Mouse (Mus musculus) lung, embryonic 16.5 days (tissue): Measurements from ENCODE around the gene Rho. TPM values are rescaled to one million over a fixed set of nuclear protein-coding genes. Genes with fewer than 3 reads are reported as not detected.
A peak's percentile ranks its signal among the peaks of the same experiment; 100 is the strongest.

Experiments used
- ATAC-seq: fragments of 200-750 bp; cut with Nextera tagmentation; 2 replicates; pipeline ENCODE4 v1.8.0; 2017; ENCODE audit warnings: low read depth, mild to moderate bottlenecking, moderate library complexity
- H3K27ac ChIP-seq: fragments of 300-500 bp; sonication (generic); 2 replicates; pipeline ENCODE4 v1.5.1; 2014; ENCODE audit warnings: mild to moderate bottlenecking, control low read depth, low read length
- H3K27me3 ChIP-seq: fragments of 300-500 bp; sonication (generic); 2 replicates; pipeline ENCODE4 v1.6.1; 2014; ENCODE audit warnings: low read depth, low read length, mixed read lengths; ENCODE audit not compliant: control insufficient read depth, insufficient read depth
- H3K36me3 ChIP-seq: fragments of 300-500 bp; sonication (generic); 2 replicates; pipeline ENCODE4 v1.6.1; 2014; ENCODE audit warnings: low read length; ENCODE audit not compliant: control insufficient read depth, insufficient read depth
- H3K4me1 ChIP-seq: fragments of 300-500 bp; sonication (generic); replicated peaks from 2 replicates; pipeline ENCODE4 v1.6.1; 2014; ENCODE audit warnings: low read length, mixed read lengths; ENCODE audit not compliant: control insufficient read depth, insufficient read depth
- H3K4me2 ChIP-seq: fragments of 300-500 bp; sonication (generic); 2 replicates; pipeline ENCODE4 v1.6.1; 2014; ENCODE audit warnings: low read depth, low read length, control low read depth
- H3K4me3 ChIP-seq: fragments of 300-500 bp; sonication (generic); 2 replicates; pipeline ENCODE4 v1.5.1; 2014; ENCODE audit warnings: mild to moderate bottlenecking, low read length, control low read depth
- H3K9ac ChIP-seq: fragments of 300-500 bp; sonication (generic); 2 replicates; pipeline ENCODE4 v1.6.1; 2014; ENCODE audit warnings: low read length, control low read depth
- H3K9me3 ChIP-seq: fragments of 300-500 bp; sonication (generic); 2 replicates; pipeline ENCODE4 v1.6.1; 2016; ENCODE audit warnings: low read length; ENCODE audit not compliant: control insufficient read depth
- WGBS: fragments of 180-500 bp; shearing (Covaris S2); extraction: QIAGEN DNeasy Blood & Tissue Kit; methylation state at CpG from one replicate; pipeline ENCODE4 v1.1.7; 2014; 5-methylcytosine and 5-hydroxymethylcytosine counted together
- polyA plus RNA-seq: library from polyadenylated mRNA; unstranded; fragments of >200 nt; fragmentation: Nextera tagmentation; extraction: Ambion mirVana; gene quantifications from 2 replicates; pipeline ENCODE4 v1.2.1, GENCODE M21; 2015

Gene Rho
- polyA plus RNA-seq, 1 experiment from 2014 or later, result 0.08 TPM

DNA sequence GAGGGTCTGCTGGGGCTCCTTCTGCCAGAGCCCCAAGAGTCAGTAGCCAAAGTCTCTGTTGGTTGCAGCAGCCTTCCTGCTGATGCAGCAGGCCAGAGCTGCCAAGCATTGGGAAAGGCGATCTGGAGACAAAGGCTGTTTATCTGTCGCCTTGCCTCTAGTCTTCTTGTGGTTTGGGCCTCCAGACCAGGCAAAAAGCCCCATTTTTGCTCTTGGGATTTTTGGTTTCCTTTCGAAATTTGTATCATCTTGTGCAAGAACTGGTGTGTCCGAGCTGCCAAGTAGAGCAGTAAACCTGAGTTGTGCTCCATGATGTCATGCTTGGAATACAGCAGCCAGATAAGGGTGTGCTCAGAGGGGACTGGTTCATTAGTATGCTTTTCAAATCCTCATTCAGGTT, 34.4 kb upstream of the Rho start:
- Histone ChIP-seq H3K27me3 (no peaks in the 10 kb centered on the region), H3K4me1 (peaks cover 18% of the 10 kb centered on the region), H3K9me3 (no peaks in the 10 kb centered on the region), H3K36me3 (no peaks in the 10 kb centered on the region), H3K27ac (peak overlapping the region; percentile 73), H3K4me3 (no peak overlapping the region), H3K9ac (0 out of 2 replicates have a peak overlapping the region, but pooled peaks have one; percentile 21), H3K4me2 (no peak overlapping the region)
- peak; percentile 42; the same call in 1 of the 2 replicates for ATAC-seq
- 57% methylated on average over 4 of the region's 4 CpGs for WGBS

DNA sequence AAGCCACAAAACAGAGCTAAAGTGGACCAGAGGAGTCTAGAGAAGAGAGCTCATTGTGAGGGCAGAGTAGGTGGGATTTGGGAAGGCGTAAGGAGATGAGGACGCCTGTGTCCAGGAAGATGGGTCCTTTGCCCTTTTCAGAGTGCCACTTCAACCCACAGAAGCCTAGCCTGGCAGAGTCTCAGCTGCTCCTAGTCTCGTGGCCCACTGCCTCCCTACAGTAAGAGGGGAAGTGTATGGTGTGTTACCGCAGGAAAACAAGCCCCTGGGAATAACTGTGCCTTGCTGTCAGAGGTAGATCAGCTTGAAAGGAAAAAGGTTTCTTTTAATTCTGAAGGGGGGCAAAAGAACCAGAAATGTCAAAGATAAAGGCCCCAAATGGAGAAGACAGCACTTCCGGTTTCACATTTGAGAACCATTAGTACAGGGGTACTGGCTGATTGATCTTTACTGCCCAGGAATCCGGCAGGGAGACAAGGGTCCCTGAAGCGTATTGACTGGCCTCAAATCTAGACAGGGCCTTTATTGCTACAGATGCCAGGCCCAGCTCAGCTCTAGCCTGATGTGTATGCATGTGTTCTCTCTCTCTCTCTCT, 33.5 kb upstream of the Rho start:
- peaks cover 13% of the 10 kb centered on the region for H3K4me1 ChIP-seq
- no peaks in the 10 kb centered on the region for H3K27me3 ChIP-seq
- H3K36me3 ChIP-seq, result no peaks in the 10 kb centered on the region
- H3K4me3 ChIP-seq, result no peak overlapping the region
- 79% methylated on average over 7 of the region's 7 CpGs for WGBS
- no peaks in the 10 kb centered on the region for H3K9me3 ChIP-seq
- ATAC-seq, result no peak
- no peak overlapping the region for H3K4me2 ChIP-seq
- no peak overlapping the region for H3K9ac ChIP-seq
- no peak overlapping the region for H3K27ac ChIP-seq

DNA sequence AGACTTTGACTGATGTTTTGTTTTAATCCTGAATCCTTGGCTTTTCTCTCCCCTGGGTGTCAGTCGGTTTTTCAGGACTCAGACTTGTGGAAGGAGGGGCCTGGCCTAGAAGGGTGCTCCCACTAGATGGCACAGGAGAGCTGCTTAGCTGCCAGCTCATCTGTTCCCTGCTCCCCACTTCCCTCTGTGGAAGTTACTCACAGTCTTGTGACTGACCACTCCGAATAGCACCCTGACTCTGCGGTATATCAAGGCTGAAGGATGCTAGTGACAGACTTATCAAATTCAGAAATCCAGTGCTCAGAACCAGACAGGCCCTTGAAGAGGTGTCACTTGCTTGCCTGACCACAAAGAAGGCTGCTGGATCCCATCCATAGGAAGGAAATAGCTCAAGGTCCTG, 30.5 kb upstream of the Rho start:
- Histone ChIP-seq H3K9ac (no peak overlapping the region), H3K9me3 (no peaks in the 10 kb centered on the region), H3K4me2 (no peak overlapping the region), H3K36me3 (no peaks in the 10 kb centered on the region), H3K27me3 (no peaks in the 10 kb centered on the region), H3K27ac (peak overlapping the region; percentile 23), H3K4me1 (peaks cover 22% of the 10 kb centered on the region), H3K4me3 (no peak overlapping the region)
- peak; percentile 79 for ATAC-seq
- WGBS, result 7% methylated on average over 3 of the region's 3 CpGs

DNA sequence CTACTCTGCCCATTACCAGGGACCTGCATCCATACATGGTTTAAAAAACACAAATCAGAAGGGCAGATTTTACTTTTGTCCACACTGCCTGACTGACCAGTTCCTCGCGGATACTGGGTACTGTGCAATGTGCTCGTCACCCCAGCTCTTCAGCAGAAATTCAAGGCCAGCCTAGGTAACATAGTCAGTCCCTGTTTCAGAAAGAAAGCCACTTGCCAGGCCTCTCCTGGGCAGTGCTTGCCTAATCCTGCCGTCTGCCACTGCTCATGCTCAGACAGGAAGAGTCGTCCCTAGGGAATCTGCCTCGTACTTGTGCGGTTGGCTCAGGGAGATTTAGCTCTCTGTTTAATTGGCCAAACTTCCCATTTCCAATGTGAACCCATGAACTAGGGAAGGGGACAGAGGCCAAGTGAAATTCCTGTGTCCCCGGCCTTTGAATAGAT, 30.0 kb upstream of the Rho start:
- no peak overlapping the region for H3K4me3 ChIP-seq
- peaks cover 21% of the 10 kb centered on the region for H3K4me1 ChIP-seq
- ATAC-seq, result peak; percentile 45
- no peaks in the 10 kb centered on the region for H3K9me3 ChIP-seq
- peak overlapping the region; percentile 23 for H3K27ac ChIP-seq
- no peak overlapping the region for H3K4me2 ChIP-seq
- no peaks in the 10 kb centered on the region for H3K27me3 ChIP-seq
- WGBS, result 69% methylated on average over 8 of the region's 8 CpGs
- H3K9ac ChIP-seq, result no peak overlapping the region
- H3K36me3 ChIP-seq, result no peaks in the 10 kb centered on the region

DNA sequence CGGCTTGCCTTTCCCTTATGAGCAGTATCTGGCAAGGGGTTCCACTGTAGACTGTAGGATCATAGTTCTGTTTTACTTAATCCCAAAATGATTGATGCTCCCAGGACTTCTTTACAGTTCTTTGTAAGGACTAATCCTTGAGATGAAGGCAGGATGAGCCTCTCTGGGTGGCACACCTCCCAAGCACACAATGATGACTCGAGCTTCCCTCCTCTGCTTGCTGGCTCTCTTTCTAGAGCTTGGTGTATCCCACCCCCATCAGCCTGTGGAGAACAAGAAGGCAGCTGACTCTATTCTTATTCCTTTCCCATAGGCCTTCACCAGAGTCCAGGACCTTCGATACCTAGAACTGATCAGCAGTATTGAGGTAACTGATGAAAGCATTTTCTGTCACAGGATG, 29.0 kb upstream of the Rho start:
- Histone ChIP-seq H3K4me3 (no peak overlapping the region), H3K27me3 (no peaks in the 10 kb centered on the region), H3K9me3 (no peaks in the 10 kb centered on the region), H3K36me3 (peaks cover 5% of the 10 kb centered on the region), H3K4me2 (no peak overlapping the region), H3K9ac (no peak overlapping the region), H3K27ac (no peak overlapping the region), H3K4me1 (peaks cover 15% of the 10 kb centered on the region)
- ATAC-seq, result no peak
- 82% methylated on average over 3 of the region's 3 CpGs for whole genome bisulfite sequencing

DNA sequence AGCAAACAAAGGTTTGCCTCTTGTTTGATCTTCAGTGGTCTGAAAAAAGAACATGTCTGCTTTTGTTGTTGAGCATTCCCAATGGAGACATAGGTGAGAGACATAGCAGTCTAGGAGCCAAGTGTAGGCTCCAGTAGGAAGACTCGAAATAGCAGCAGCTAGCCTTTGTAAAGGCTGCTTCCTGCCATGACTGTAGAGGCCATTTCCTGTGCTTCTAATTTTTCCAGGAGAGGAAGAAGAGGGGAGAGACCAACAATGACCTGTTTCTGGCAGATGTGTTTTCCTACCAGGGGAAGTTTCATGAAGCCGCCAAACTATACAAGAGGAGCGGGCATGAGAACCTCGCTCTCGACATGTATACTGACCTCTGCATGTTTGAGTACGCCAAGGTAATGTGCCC, 26.0 kb upstream of the Rho start:
- H3K27ac ChIP-seq, result peak overlapping the region; percentile 80

DNA sequence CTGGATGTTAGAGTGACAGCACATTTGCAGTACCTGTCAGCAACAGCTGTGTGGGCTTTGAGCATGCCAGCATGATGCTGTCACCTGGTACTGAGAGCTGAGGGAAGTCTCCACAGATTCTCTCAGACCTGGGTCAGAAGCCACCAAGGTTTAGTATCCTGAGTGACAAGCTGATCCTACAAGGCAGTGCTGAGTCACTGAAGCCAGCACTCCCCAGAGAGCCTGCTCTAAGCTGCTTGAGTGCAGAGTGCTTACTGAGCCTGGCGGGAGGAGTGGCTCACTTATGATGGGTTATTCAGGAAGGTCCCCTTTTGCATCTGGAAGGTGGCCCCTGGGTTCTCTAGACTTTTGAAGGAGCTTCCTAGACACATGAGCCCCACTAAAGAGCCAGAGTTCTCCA, 25.1 kb upstream of the Rho start:
- Histone ChIP-seq H3K27ac (no peak overlapping the region), H3K4me1 (peaks cover 27% of the 10 kb centered on the region)

More for the DNA sequence above, 26.0 kb upstream of the Rho start:
- ATAC-seq, result peak; percentile 20; the same call in 1 of the 2 replicates
- H3K36me3 ChIP-seq, result peaks cover 5% of the 10 kb centered on the region
- no peak overlapping the region for H3K9ac ChIP-seq
- H3K9me3 ChIP-seq, result no peaks in the 10 kb centered on the region
- no peak overlapping the region for H3K4me3 ChIP-seq
- H3K4me2 ChIP-seq, result no peak overlapping the region
- WGBS, result 59% methylated on average over 6 of the region's 6 CpGs
- peaks cover 31% of the 10 kb centered on the region for H3K4me1 ChIP-seq
- H3K27me3 ChIP-seq, result no peaks in the 10 kb centered on the region

DNA sequence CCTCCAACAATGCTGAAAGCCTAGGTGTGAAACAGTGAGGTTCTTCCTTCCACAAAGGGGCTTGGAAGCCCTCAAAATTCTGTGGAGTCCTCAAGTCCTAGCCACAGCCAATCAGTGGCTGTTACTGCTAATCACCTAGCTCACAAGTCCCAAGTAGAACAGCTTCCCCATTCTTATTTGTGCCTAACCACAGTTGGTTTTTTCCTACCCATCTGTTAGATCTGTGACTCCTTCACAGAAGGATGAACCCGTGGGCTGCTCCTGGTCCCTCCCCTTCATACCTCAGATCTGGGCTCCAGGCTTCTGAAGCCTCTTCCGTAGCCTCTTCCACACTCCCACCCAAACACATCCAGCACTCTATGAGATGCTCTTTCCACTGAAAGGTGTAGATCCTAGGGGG, 24.7 kb upstream of the Rho start:
- Histone ChIP-seq H3K4me2 (no peak overlapping the region), H3K4me3 (no peak overlapping the region), H3K9ac (no peak overlapping the region), H3K27me3 (no peaks in the 10 kb centered on the region), H3K4me1 (peaks cover 27% of the 10 kb centered on the region), H3K36me3 (peaks cover 5% of the 10 kb centered on the region), H3K9me3 (no peaks in the 10 kb centered on the region), H3K27ac (no peak overlapping the region)
- 71% methylated on average over 2 of the region's 2 CpGs for WGBS
- ATAC-seq, result no peak

More for the DNA sequence above, 25.1 kb upstream of the Rho start:
- H3K4me2 ChIP-seq, result no peak overlapping the region
- H3K36me3 ChIP-seq, result peaks cover 5% of the 10 kb centered on the region
- no peak overlapping the region for H3K4me3 ChIP-seq
- no peaks in the 10 kb centered on the region for H3K9me3 ChIP-seq
- H3K27me3 ChIP-seq, result no peaks in the 10 kb centered on the region
- no peak overlapping the region for H3K9ac ChIP-seq
- 94% methylated on average over 1 of the region's 1 CpGs for WGBS
- no peak for ATAC-seq

DNA sequence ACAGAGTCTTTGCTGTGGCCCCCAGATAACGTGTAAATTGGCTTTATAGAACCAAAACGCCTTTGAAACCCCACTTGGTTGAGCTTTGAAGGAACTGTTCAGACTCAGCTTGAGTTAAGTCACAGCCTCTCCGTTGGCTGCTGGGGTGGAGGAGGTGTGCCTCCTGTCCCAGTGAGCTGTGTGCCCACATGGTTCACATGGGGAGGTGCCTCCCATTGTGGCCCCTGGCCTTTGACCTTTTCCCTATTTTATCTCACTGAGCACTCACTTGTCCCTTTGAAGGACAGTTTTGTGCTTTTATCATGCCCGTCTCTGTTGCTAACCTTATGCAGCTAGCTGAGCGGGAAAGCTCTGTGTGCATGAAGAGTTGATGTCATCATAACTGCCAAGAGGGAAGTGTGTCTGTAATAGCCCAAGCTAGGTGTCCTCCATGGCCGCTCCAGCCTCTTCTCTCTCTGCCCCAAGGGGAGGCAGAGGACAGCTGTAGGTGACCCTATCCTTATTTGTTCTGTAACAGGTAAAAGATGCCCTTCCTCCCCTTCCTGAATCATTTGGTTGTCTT, 23.0 kb upstream of the Rho start:
- ATAC-seq, result no peak
- H3K4me3 ChIP-seq, result no peak overlapping the region
- no peaks in the 10 kb centered on the region for H3K9me3 ChIP-seq
- H3K4me2 ChIP-seq, result no peak overlapping the region
- peak overlapping the region; percentile 15; the same call in 1 of the 2 replicates for H3K27ac ChIP-seq
- no peak overlapping the region for H3K9ac ChIP-seq
- H3K4me1 ChIP-seq, result peaks cover 27% of the 10 kb centered on the region
- 35% methylated on average over 6 of the region's 6 CpGs for WGBS
- peaks cover 5% of the 10 kb centered on the region for H3K36me3 ChIP-seq
- H3K27me3 ChIP-seq, result no peaks in the 10 kb centered on the region
